Mouse (Mus musculus): ENCODE measurements at regions not wholly inside any gene's neighbourhood (a gene's known extent, or its start where the extent isn't known, plus 50 kb on each side); places are given as distances from the start of the nearest gene placed in this dataset.

GRCm38 (mm10) chr8:87209295-87209694 is 263.1 kb downstream of the Cbln1 start:
- no peak for TF ChIP-seq CTCF (IDR thresholded peaks at IDR 0.05; ENCODE audit: insufficient read depth, low read length)
- TF ChIP-seq POLR2A (IDR thresholded peaks at IDR 0.05; ENCODE audit: borderline replicate concordance, extremely low read depth, low read depth, low read length), result no peak

Measured in lung, adult 2 months (tissue).